Mouse (Mus musculus) CH12.LX (cell line): ENCODE results near the gene Gm884.

Experiments used
- CTCF ChIP-seq, 2 experiments: IDR thresholded peaks in 1 of 2; conservative IDR thresholded peaks in 1 of 2; 2 replicates each; pipeline ENCODE4 v1.5.1; 2011 to 2012; ENCODE audit warnings: low read depth in 2 of 2, low read length in 2 of 2, improper control_type of control experiment in 1 of 2, inconsistent platforms in 1 of 2, mild to moderate bottlenecking in 1 of 2, moderate library complexity in 1 of 2
- EP300 ChIP-seq: IDR thresholded peaks from 2 replicates; pipeline ENCODE4 v1.6.1; 2011; ENCODE audit warnings: low read length, improper control_type of control experiment
- GABPA ChIP-seq: IDR thresholded peaks from 2 replicates; pipeline ENCODE4 v1.6.1; 2012; ENCODE audit warnings: low read depth, low read length, improper control_type of control experiment, inconsistent platforms; ENCODE audit not compliant: insufficient replicate concordance
- IRF4 ChIP-seq: IDR thresholded peaks from 2 replicates; pipeline ENCODE4 v1.6.1; 2014; ENCODE audit warnings: low read depth, mild to moderate bottlenecking, inconsistent platforms, low read length, improper control_type of control experiment
- JUND ChIP-seq: conservative IDR thresholded peaks from 2 replicates; pipeline ENCODE4 v1.6.1; 2011; ENCODE audit warnings: low read depth, low read length, improper control_type of control experiment
- MAX ChIP-seq: IDR thresholded peaks from 2 replicates; pipeline ENCODE4 v1.6.1; 2011; ENCODE audit warnings: low read length, improper control_type of control experiment
- MEF2A ChIP-seq: IDR thresholded peaks from 2 replicates; pipeline ENCODE4 v1.6.1; 2014; ENCODE audit warnings: low read depth, mild to moderate bottlenecking, inconsistent platforms, low read length, improper control_type of control experiment, borderline replicate concordance
- MYC ChIP-seq: IDR thresholded peaks from 2 replicates; pipeline ENCODE4 v1.6.1; 2011; ENCODE audit warnings: low read depth, mild to moderate bottlenecking, improper control_type of control experiment, low read length
- POLR2A ChIP-seq: IDR thresholded peaks from 2 replicates; pipeline ENCODE4 v1.6.1; 2011; ENCODE audit warnings: low read depth, mild to moderate bottlenecking, improper control_type of control experiment, low read length
- RCOR1 ChIP-seq: conservative IDR thresholded peaks from 2 replicates; pipeline ENCODE4 v1.6.1; 2012; ENCODE audit warnings: low read depth, mild to moderate bottlenecking, inconsistent platforms, low read length, improper control_type of control experiment
- SIN3A ChIP-seq: IDR thresholded peaks from 2 replicates; pipeline ENCODE4 v1.6.1; 2012; ENCODE audit warnings: low read length, improper control_type of control experiment, inconsistent platforms
- ZKSCAN1 ChIP-seq: IDR thresholded peaks from 2 replicates; pipeline ENCODE4 v1.6.1; 2012; ENCODE audit warnings: low read depth, inconsistent platforms, low read length, improper control_type of control experiment, borderline replicate concordance
- ZNF384 ChIP-seq: IDR thresholded peaks from 2 replicates; pipeline ENCODE4 v1.6.1; 2012; ENCODE audit warnings: low read depth, low read length, improper control_type of control experiment, inconsistent platforms

DNA sequence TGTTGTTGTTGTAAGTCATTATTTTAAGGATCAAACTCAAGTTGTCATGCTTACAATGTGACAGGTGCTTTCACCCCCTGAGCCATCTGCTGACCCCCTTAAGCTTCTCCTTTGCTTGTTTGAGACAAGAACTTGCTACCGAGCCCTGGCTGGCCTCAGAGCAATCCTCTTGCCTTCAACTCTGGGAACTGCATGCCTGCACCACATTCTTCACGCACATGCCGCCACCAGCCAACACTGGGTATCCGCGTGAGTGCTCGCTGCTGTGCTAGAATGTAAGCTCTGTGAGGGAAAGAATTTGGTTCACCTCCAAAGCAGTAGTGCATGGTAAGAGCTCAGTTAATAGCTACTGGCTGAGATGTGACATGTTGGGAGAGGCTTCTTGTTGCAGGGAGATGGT is 15.3 kb upstream of the Gm884 start:
- TF ChIP-seq CTCF (conservative IDR thresholded peaks at IDR 0.05 in 1 of 2, IDR thresholded peaks at IDR 0.05 in 1 of 2; ENCODE audit: low read depth in 2 of 2, low read length in 2 of 2) (no peak), JUND (no peak), GABPA (no peak), POLR2A (no peak), ZKSCAN1 (no peak), MYC (no peak), ZNF384 (no peak), IRF4 (no peak), EP300 (no peak), MAX (no peak), SIN3A (no peak), MEF2A (no peak), RCOR1 (no peak)
